Mouse (Mus musculus) intestine, postnatal 0 days (tissue): ENCODE data around the gene Grifin. TPM values are rescaled to one million over a fixed set of nuclear protein-coding genes. Genes with fewer than 3 reads are reported as not detected.

Experiments
- ATAC-seq: fragments of 200-750 bp; cut with Nextera tagmentation; 2 replicates; pipeline ENCODE4 v1.8.0; 2017; ENCODE audit warnings: mild to moderate bottlenecking, moderate TSS enrichment, moderate library complexity
- H3K27ac ChIP-seq: fragments of 300-500 bp; sonication (generic); 2 replicates; pipeline ENCODE4 v1.5.1; 2014; ENCODE audit warnings: mild to moderate bottlenecking, low read depth, low read length, moderate library complexity
- H3K27me3 ChIP-seq: fragments of 300-500 bp; sonication (generic); replicated peaks from 2 replicates; pipeline ENCODE4 v1.6.1; 2014; ENCODE audit warnings: low read length, mixed read lengths; ENCODE audit not compliant: control insufficient read depth, insufficient read depth
- H3K36me3 ChIP-seq: fragments of 300-500 bp; sonication (generic); 2 replicates; pipeline ENCODE4 v1.6.1; 2014; ENCODE audit warnings: mild to moderate bottlenecking, moderate library complexity; ENCODE audit not compliant: control insufficient read depth, insufficient read depth
- H3K4me1 ChIP-seq: fragments of 300-500 bp; sonication (generic); replicated peaks from 2 replicates; pipeline ENCODE4 v1.6.1; 2014; ENCODE audit warnings: antibody characterized with exemption, low read length, mixed read lengths; ENCODE audit not compliant: control insufficient read depth, insufficient read depth
- H3K4me2 ChIP-seq: fragments of 300-500 bp; sonication (generic); replicated peaks from 2 replicates; pipeline ENCODE4 v1.6.1; 2014; ENCODE audit warnings: low read depth, mild to moderate bottlenecking, moderate library complexity
- H3K4me3 ChIP-seq: fragments of 300-500 bp; sonication (generic); 2 replicates; pipeline ENCODE4 v1.5.1; 2014; ENCODE audit warnings: low read depth, low read length
- H3K9ac ChIP-seq: fragments of 300-500 bp; sonication (generic); 2 replicates; pipeline ENCODE4 v1.6.1; 2014; ENCODE audit warnings: mild to moderate bottlenecking, low read depth, low read length
- H3K9me3 ChIP-seq: fragments of 300-500 bp; sonication (generic); 2 replicates; pipeline ENCODE4 v1.6.1; 2016; ENCODE audit warnings: mixed run types; ENCODE audit not compliant: control insufficient read depth
- CTCF ChIP-seq: sonication (generic); IDR thresholded peaks from 2 replicates; pipeline ENCODE4 v1.5.1; 2016; ENCODE audit warnings: low read depth, mild to moderate bottlenecking, control low read depth, antibody characterized with exemption, moderate library complexity
- WGBS: fragments of 180-500 bp; shearing (Covaris S2); extraction: QIAGEN DNeasy Blood & Tissue Kit; methylation state at CpG from one replicate; pipeline ENCODE4 v1.1.7; 2014; 5-methylcytosine and 5-hydroxymethylcytosine counted together
- polyA plus RNA-seq: library from polyadenylated mRNA; unstranded; fragments of >200 nt; fragmentation: Nextera tagmentation; extraction: Ambion mirVana; gene quantifications from 2 replicates; pipeline ENCODE4 v1.2.1, GENCODE M21; 2015

Gene Grifin
- polyA plus RNA-seq, 1 experiment from 2014 or later = 1.5 TPM

- TF ChIP-seq CTCF = no peak
- H3K4me2 ChIP-seq = no peak overlapping the region
- H3K4me3 ChIP-seq = no peak overlapping the region
- no peaks in the 10 kb centered on the region for H3K27me3 ChIP-seq
- H3K4me1 ChIP-seq = no peaks in the 10 kb centered on the region
- no peak overlapping the region for H3K27ac ChIP-seq
- no peaks in the 10 kb centered on the region for H3K9me3 ChIP-seq
- no peak for ATAC-seq
- H3K36me3 ChIP-seq = peaks cover 15% of the 10 kb centered on the region; the same call in 1 of the 2 replicates
- WGBS = 100% methylated on average over 1 of the region's 1 CpGs
- no peak overlapping the region for H3K9ac ChIP-seq
These were observed 43.7 kb downstream of the Grifin start for GRCm38 (mm10) chr5:140521196-140521595.

GRCm38 (mm10) chr5:140517921-140518230, 47.0 kb downstream of the Grifin start:
- peak overlapping the region; percentile 41; the same call in 1 of the 2 replicates for H3K27ac ChIP-seq
- H3K4me3 ChIP-seq = no peak overlapping the region
- no peak for TF ChIP-seq CTCF
- H3K9ac ChIP-seq = no peak overlapping the region
- no peaks in the 10 kb centered on the region for H3K9me3 ChIP-seq
- H3K36me3 ChIP-seq = no peaks in the 10 kb centered on the region
- peak; percentile 67 for ATAC-seq
- H3K27me3 ChIP-seq = no peaks in the 10 kb centered on the region
- WGBS = 37% methylated on average over 4 of the region's 4 CpGs
- H3K4me2 ChIP-seq = no peak overlapping the region
- peaks cover 4% of the 10 kb centered on the region; the same call in 1 of the 2 replicates for H3K4me1 ChIP-seq

GRCm38 (mm10) chr5:140517159-140517920, 47.5 kb downstream of the Grifin start:
- H3K36me3 ChIP-seq = no peaks in the 10 kb centered on the region
- TF ChIP-seq CTCF = no peak
- WGBS = 85% methylated on average over 21 of the region's 21 CpGs
- no peak overlapping the region for H3K4me3 ChIP-seq
- peak overlapping the region; percentile 41; the same call in 1 of the 2 replicates for H3K27ac ChIP-seq
- H3K4me1 ChIP-seq = peaks cover 4% of the 10 kb centered on the region; the same call in 1 of the 2 replicates
- no peak for ATAC-seq
- no peak overlapping the region for H3K4me2 ChIP-seq
- H3K27me3 ChIP-seq = no peaks in the 10 kb centered on the region
- no peak overlapping the region for H3K9ac ChIP-seq
- no peaks in the 10 kb centered on the region for H3K9me3 ChIP-seq

GRCm38 (mm10) chr5:140514799-140515486, 49.9 kb downstream of the Grifin start:
- Histone ChIP-seq H3K9ac (no peak overlapping the region), H3K27me3 (no peaks in the 10 kb centered on the region), H3K4me1 (peaks cover 4% of the 10 kb centered on the region; the same call in 1 of the 2 replicates), H3K27ac (peak overlapping the region; percentile 28; the same call in 1 of the 2 replicates), H3K4me3 (no peak overlapping the region), H3K36me3 (no peaks in the 10 kb centered on the region), H3K4me2 (no peak overlapping the region), H3K9me3 (no peaks in the 10 kb centered on the region)
- ATAC-seq = peak; percentile 61
- 19% methylated on average over 7 of the region's 7 CpGs for WGBS
- no peak for TF ChIP-seq CTCF

GRCm38 (mm10) chr5:140513921-140514320, 51.0 kb downstream of the Grifin start:
- no peak overlapping the region for H3K4me3 ChIP-seq
- H3K27ac ChIP-seq = 0 out of 2 replicates have a peak overlapping the region, but pooled peaks have one; percentile 21
- no peaks in the 10 kb centered on the region for H3K36me3 ChIP-seq
- no peak for ATAC-seq
- WGBS = 73% methylated on average over 8 of the region's 8 CpGs
- TF ChIP-seq CTCF = no peak
- peaks cover 4% of the 10 kb centered on the region; the same call in 1 of the 2 replicates for H3K4me1 ChIP-seq
- H3K9ac ChIP-seq = no peak overlapping the region
- no peaks in the 10 kb centered on the region for H3K27me3 ChIP-seq
- no peaks in the 10 kb centered on the region for H3K9me3 ChIP-seq
- H3K4me2 ChIP-seq = no peak overlapping the region

Other genes with a start within 250 kb of the Grifin start
- gene Mad1l1, start 243.5 kb downstream of the Grifin start, polyA plus RNA-seq = 10.3 and 11.1 TPM in 2 replicates
- 28.9 and 34.7 TPM in 2 replicates for gene Nudt1, start 243.4 kb downstream of the Grifin start, polyA plus RNA-seq
- 11.2 and 13.7 TPM in 2 replicates for gene Mrm2, start 233.2 kb downstream of the Grifin start, polyA plus RNA-seq
- gene Snx8, start 175.8 kb downstream of the Grifin start, polyA plus RNA-seq = 67.5 and 89.0 TPM in 2 replicates
- gene Eif3b, start 145.7 kb downstream of the Grifin start, polyA plus RNA-seq = 52.3 and 54.6 TPM in 2 replicates
- 0.05 TPM in 1 of 2 replicates, not detected in the other for gene Gm4869, start 119.4 kb downstream of the Grifin start, polyA plus RNA-seq
- gene Chst12, start 59.5 kb downstream of the Grifin start, polyA plus RNA-seq = 17.0 and 18.8 TPM in 2 replicates
- 7.1 and 7.3 TPM in 2 replicates for gene Lfng, start 42.2 kb upstream of the Grifin start, polyA plus RNA-seq
- gene Ttyh3, start 84.0 kb upstream of the Grifin start, polyA plus RNA-seq = 21.4 and 23.6 TPM in 2 replicates
- gene Iqce, start 137.3 kb upstream of the Grifin start, polyA plus RNA-seq = 5.7 and 7.0 TPM in 2 replicates
- gene Brat1, start 139.9 kb upstream of the Grifin start, polyA plus RNA-seq = 7.5 and 8.0 TPM in 2 replicates
- gene Amz1, start 159.1 kb upstream of the Grifin start, polyA plus RNA-seq = 1.2 and 1.3 TPM in 2 replicates